Mouse (Mus musculus): ENCODE measurements around the gene Helz.

- TF ChIP-seq CTCF (IDR thresholded peaks at IDR 0.05; ENCODE audit: extremely low read depth, insufficient read depth, low read length) (no peak), POLR2A (IDR thresholded peaks at IDR 0.05; ENCODE audit: extremely low read depth, insufficient read depth, low read length) (no peak)
Measured at GRCm38 (mm10) chr11:107625746-107626145, 78.0 kb downstream of the Helz start.

Measured in cortical plate, adult 2 months (tissue).